Mouse (Mus musculus) small intestine, adult 2 months (tissue): ENCODE measurements at regions not wholly inside any gene's neighbourhood (a gene's known extent, or its start where the extent isn't known, plus 50 kb on each side); places are given as distances from the start of the nearest gene placed in this dataset.

ENCODE experiments used
- CTCF ChIP-seq: fragments of 200-500 bp; IDR thresholded peaks from 2 replicates; pipeline ENCODE4 v1.5.1; 2012; ENCODE audit warnings: low read depth, mild to moderate bottlenecking, control low read depth, inconsistent platforms, low read length, moderate library complexity, mixed read lengths; ENCODE audit not compliant: insufficient replicate concordance, insufficient read length; ENCODE audit errors: extremely low read depth
- POLR2A ChIP-seq: fragments of 200-500 bp; IDR thresholded peaks from 2 replicates; pipeline ENCODE4 v1.6.1; 2012; ENCODE audit warnings: low read depth, mild to moderate bottlenecking, control low read depth, inconsistent platforms, low read length, moderate library complexity

DNA sequence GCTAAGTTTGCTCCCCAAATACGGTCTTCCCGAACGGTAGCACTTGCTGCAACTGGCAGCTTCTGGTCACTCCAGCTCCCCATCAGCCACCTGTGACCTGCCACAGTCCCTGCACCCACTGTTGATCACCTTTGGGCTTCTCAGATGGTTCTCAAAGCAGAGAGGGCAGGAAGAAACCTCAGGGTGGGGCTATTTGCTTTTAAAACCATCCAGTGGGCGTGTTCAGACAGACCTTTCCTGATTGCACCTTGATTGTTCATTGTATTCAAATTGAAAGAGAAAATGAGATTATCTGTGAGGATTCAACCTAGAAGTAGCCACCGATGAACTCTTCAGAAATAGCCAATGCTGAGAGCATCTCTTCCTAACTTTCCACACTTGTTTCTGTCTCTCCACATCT lies 60.3 kb upstream of the Lrpprc start:
- TF ChIP-seq CTCF (no peak), POLR2A (no peak)
